In genomic region chr10:75261268-75261667, GRCm38 (mm10) we compare ENCODE assay signal across 26 mouse cellular contexts. TPM values are rescaled to one million over a fixed set of nuclear protein-coding genes. Genes with fewer than 3 reads are reported as not detected.
DNase-seq lines count a peak whose midpoint lies in the region; ATAC-seq lines count a peak whose summit lies in the region.
"Had no signal": no experiment of that assay in that cellular context is flagged by ENCODE, and none has a peak within 500 bp of the region (broad histone marks: within the 10 kb centered on the region; RNA-seq: fewer than 3 reads in every experiment).

No protein-coding gene starts in this region.

- H3K9me3 ChIP-seq in kidney, embryonic 14.5 days (ENCODE audit: control insufficient read depth, low read length) = no peaks in the 10 kb centered on the region
- H3K9me3 ChIP-seq: embryonic facial prominence, embryonic 12.5 days; intestine, embryonic 15.5 days; midbrain, embryonic 10.5 days; neural tube, embryonic 12.5 days had no signal

- H3K36me3 ChIP-seq in kidney, embryonic 14.5 days (ENCODE audit: control insufficient read depth, insufficient read depth, low read length) = peaks cover 67% of the 10 kb centered on the region

- no peak for ATAC-seq in kidney, embryonic 14.5 days (ENCODE audit: low FRiP score, low TSS enrichment)
- ATAC-seq: forebrain, embryonic 16.5 days; hindbrain, postnatal 0 days; intestine, embryonic 15.5 days had no signal

- no peak overlapping the region for H3K4me2 ChIP-seq in kidney, embryonic 14.5 days (replicated peaks; ENCODE audit: low read depth, low read length)
- H3K4me2 ChIP-seq: embryonic facial prominence, embryonic 12.5 days; intestine, embryonic 15.5 days; neural tube, embryonic 12.5 days had no signal

- WGBS in kidney, embryonic 14.5 days = 98% methylated on average over 5 of the region's 5 CpGs

- peak; percentile 49 for DNase-seq in kidney, adult 18-20 months
- DNase-seq in ES-CJ7 (ENCODE audit: low read depth, low spot score) = peak; percentile 85
- DNase-seq in ZHBTc4 (ENCODE audit: low read depth, low spot score) = peak; percentile 90
- peak; percentile 39 to 56 for DNase-seq in kidney, postnatal 36 days
- no peak for DNase-seq in lung, postnatal 25 days (ENCODE audit: low spot score)
- DNase-seq in frontal cortex, postnatal 25 days (ENCODE audit: low spot score in 2 of 2) = no peak
- DNase-seq: adrenal gland, postnatal 14 days; cerebellum, adult 11 months; cerebellum, adult 9-11 months; embryo, embryonic 11 days; gastrocnemius, postnatal 10 days; liver; lung, adult 2 months; lung, postnatal 10 days; right cerebral cortex, adult 18-20 months; spleen, adult 18-20 months; thymus, postnatal 25 days had no signal

- no peaks in the 10 kb centered on the region for H3K27me3 ChIP-seq in kidney, embryonic 14.5 days (ENCODE audit: control insufficient read depth, insufficient read depth, low read length)
- H3K27me3 ChIP-seq: embryonic facial prominence, embryonic 12.5 days; intestine, embryonic 15.5 days; neural tube, embryonic 12.5 days had no signal

- H3K4me1 ChIP-seq in kidney, embryonic 14.5 days (ENCODE audit: control insufficient read depth, insufficient read depth, low read length) = no peaks in the 10 kb centered on the region
- H3K4me1 ChIP-seq: embryonic facial prominence, embryonic 12.5 days; midbrain, embryonic 10.5 days; neural tube, embryonic 12.5 days had no signal

- no peak overlapping the region for H3K9ac ChIP-seq in kidney, embryonic 14.5 days (ENCODE audit: low read depth, low read length)
- H3K9ac ChIP-seq: embryonic facial prominence, embryonic 12.5 days; intestine, embryonic 15.5 days; liver, embryonic 14.5 days; neural tube, embryonic 12.5 days had no signal

- H3K4me3 ChIP-seq in kidney, embryonic 14.5 days (ENCODE audit: low read length) = no peak overlapping the region
- H3K4me3 ChIP-seq: embryonic facial prominence, embryonic 12.5 days; intestine, embryonic 15.5 days; midbrain, embryonic 10.5 days; myocyte; neural tube, embryonic 12.5 days had no signal

- H3K27ac ChIP-seq in kidney, embryonic 14.5 days (ENCODE audit: low read depth, low read length) = no peak overlapping the region
- H3K27ac ChIP-seq: embryonic facial prominence, embryonic 12.5 days; hindbrain, postnatal 0 days; intestine, embryonic 15.5 days; liver, embryonic 14.5 days; midbrain, embryonic 10.5 days; neural tube, embryonic 12.5 days had no signal

RNA-seq across cellular contexts. Expression of gene Specc1l, which starts 49.4 kb away (rescaled TPM):
- polyA plus RNA-seq in kidney, embryonic 14.5 days (2014; fragmentation: Nextera tagmentation; extraction: Ambion mirVana) = 17.2 and 27.6 TPM in 2 replicates

RNA-seq across cellular contexts. Expression of gene Adora2a, which starts 55.4 kb away (rescaled TPM):
- 5.3 and 7.1 TPM in 2 replicates for polyA plus RNA-seq in kidney, embryonic 14.5 days (2014; fragmentation: Nextera tagmentation; extraction: Ambion mirVana)

Comparison
In these comparisons a context has a peak if more than half of its experiments do, and no peak if none do; other contexts are left out.
1. DNase-seq: peak in kidney, adult 18-20 months (single experiment), ES-CJ7 (single experiment), ZHBTc4 (single experiment) and kidney, postnatal 36 days (2 of 2); none in lung, postnatal 25 days (single experiment) and frontal cortex, postnatal 25 days (0 of 2).